9 mouse cellular contexts compared by ENCODE assay signal in the genomic region with DNA sequence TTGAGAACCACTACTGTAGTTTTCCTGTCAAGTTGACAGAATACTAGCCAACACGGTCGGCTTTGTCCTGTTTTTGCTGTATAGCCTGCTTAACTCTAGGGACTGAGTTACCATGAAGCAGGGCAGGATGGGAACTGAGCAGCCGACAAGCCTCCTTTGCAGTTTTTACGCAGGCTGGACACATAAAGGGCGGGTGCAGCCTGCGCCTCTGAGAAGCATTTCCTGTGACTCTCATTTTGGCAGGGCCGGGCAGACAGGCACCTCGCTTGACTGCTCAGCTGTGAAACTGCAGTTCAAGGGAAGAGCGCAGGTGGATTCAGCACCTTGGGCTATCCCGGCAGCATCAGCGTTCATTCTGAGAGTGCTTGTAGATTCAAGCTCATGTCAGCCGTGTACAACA. TPM values are rescaled to one million over a fixed set of nuclear protein-coding genes. Genes with fewer than 3 reads are reported as not detected.
DNase-seq lines count a peak whose midpoint lies in the region; ATAC-seq and TF ChIP-seq lines count a peak whose summit lies in the region.
"Had no signal": no experiment of that assay in that cellular context is flagged by ENCODE, and none has a peak within 500 bp of the region (broad histone marks: within the 10 kb centered on the region; RNA-seq: fewer than 3 reads in every experiment).

No protein-coding gene starts in this region.

- intact Hi-C loops in heart, postnatal 14 days (cut with DNase I), result no loop called here

- H3K36me3 ChIP-seq in ES-E14 (ENCODE audit: control insufficient read depth, insufficient read depth, low read length, poor library complexity, severe bottlenecking), result no peaks in the 10 kb centered on the region
- H3K36me3 ChIP-seq in forebrain, embryonic 12.5 days (replicated peaks), result no peaks in the 10 kb centered on the region
- H3K36me3 ChIP-seq: liver, embryonic 15.5 days had no signal

- DNase-seq in adrenal gland, postnatal 14 days, result peak; percentile 40
- DNase-seq in adrenal gland, adult 18-20 months (ENCODE audit: low spot score in 2 of 2), result no peak
- no peak for DNase-seq in ES-E14 (ENCODE audit: low read depth, low spot score)
- DNase-seq in heart, postnatal 14 days, result peak; percentile 57 to 58
- peak; percentile 74 for DNase-seq in lung, postnatal 25 days (ENCODE audit: low spot score)
- DNase-seq in thymus, postnatal 4 days, result peak; percentile 75
- DNase-seq in ovary, postnatal 14 days (ENCODE audit: low spot score), result no peak

- H3K9me3 ChIP-seq in ES-E14 (ENCODE audit: control insufficient read depth, insufficient read depth, low read depth, low read length), result no peaks in the 10 kb centered on the region
- H3K9me3 ChIP-seq in forebrain, embryonic 12.5 days, result no peaks in the 10 kb centered on the region
- H3K9me3 ChIP-seq: liver, embryonic 15.5 days had no signal

- H3K27ac ChIP-seq in ES-E14 (ENCODE audit: insufficient read depth, low read depth, low read length, poor library complexity, severe bottlenecking), result no peak overlapping the region
- no peak overlapping the region for H3K27ac ChIP-seq in forebrain, embryonic 12.5 days
- H3K27ac ChIP-seq: liver, embryonic 15.5 days had no signal

- 70% methylated on average over 12 of the region's 12 CpGs for WGBS in forebrain, embryonic 12.5 days

- H3K4me1 ChIP-seq in ES-E14 (ENCODE audit: control insufficient read depth in 2 of 2, insufficient read depth in 2 of 2, low read length in 2 of 2, poor library complexity in 1 of 2), result peaks cover 10 to 12% of the 10 kb centered on the region in 2 experiments
- 0 out of 2 replicates have a peak, but pooled peaks cover 2% of the 10 kb centered on the region for H3K4me1 ChIP-seq in forebrain, embryonic 12.5 days
- H3K4me1 ChIP-seq: liver, embryonic 15.5 days had no signal

- no peak for ATAC-seq in forebrain, embryonic 12.5 days (ENCODE audit: low FRiP score)

- H3K4me3 ChIP-seq in ES-E14 (ENCODE audit: insufficient read depth in 1 of 2, low read depth in 1 of 2, low read length in 2 of 2, poor library complexity in 1 of 2, severe bottlenecking in 1 of 2), result no peak overlapping the region
- H3K4me3 ChIP-seq in forebrain, embryonic 12.5 days (replicated peaks), result no peak overlapping the region
- H3K4me3 ChIP-seq: liver, embryonic 15.5 days had no signal

- H3K27me3 ChIP-seq in forebrain, embryonic 12.5 days, result no peaks in the 10 kb centered on the region
- H3K27me3 ChIP-seq: liver, embryonic 15.5 days had no signal

- in situ Hi-C loops in ES-E14 (cut with MboI; ENCODE audit: low sequenced_read_pairs in 2 of 2, unreplicated experiment in 2 of 2), result no loop called here

- no peak overlapping the region for H3K9ac ChIP-seq in ES-E14 (ENCODE audit: insufficient read depth, low read depth, low read length, poor library complexity, severe bottlenecking)
- no peak overlapping the region for H3K9ac ChIP-seq in forebrain, embryonic 12.5 days
- H3K9ac ChIP-seq: liver, embryonic 15.5 days had no signal

- no peak overlapping the region for H3K4me2 ChIP-seq in forebrain, embryonic 12.5 days
- H3K4me2 ChIP-seq: liver, embryonic 15.5 days had no signal

TF ChIP-seq in ES-E14, 5 proteins besides CTCF, POLR2A, EP300 and RAD21:
- TF ChIP-seq MAFK (IDR thresholded peaks at IDR 0.05; ENCODE audit: insufficient read depth, low read depth, low read length) (no peak), HCFC1 (IDR thresholded peaks at IDR 0.05; ENCODE audit: borderline replicate concordance, insufficient read depth, low read length) (no peak), CHD2 (IDR thresholded peaks at IDR 0.05; ENCODE audit: low read depth, low read length) (peak; percentile 89; the same call in 1 of the 2 replicates), ZC3H11A (IDR thresholded peaks at IDR 0.05; ENCODE audit: borderline replicate concordance, low read depth, low read length) (no peak), ZNF384 (IDR thresholded peaks at IDR 0.05; ENCODE audit: low read depth, low read length) (no peak)

RNA-seq across cellular contexts. Expression of a gene that starts 35.9 kb away (rescaled TPM):
- 129 and 137 TPM in 2 replicates for total RNA-seq in adrenal gland, postnatal 14 days (2021)
- total RNA-seq in adrenal gland, adult 18-20 months (2021), result 100 to 1,000 TPM; 191 to 192 TPM
- total RNA-seq in ES-E14 (2012; rRNA removed), result 29.0 and 35.7 TPM in 2 replicates
- total RNA-seq in heart, postnatal 14 days (2021), result 100 to 1,000 TPM; 110 to 116 TPM
- polyA plus RNA-seq in forebrain, embryonic 12.5 days (2016; fragmentation: Nextera tagmentation; extraction: Ambion mirVana), result 12.4 and 12.5 TPM in 2 replicates

Comparison
In these comparisons a context has a peak if more than half of its experiments do, and no peak if none do; other contexts are left out.
1. DNase-seq: peak in adrenal gland, postnatal 14 days (single experiment), heart, postnatal 14 days (2 of 2), lung, postnatal 25 days (single experiment) and thymus, postnatal 4 days (single experiment); none in adrenal gland, adult 18-20 months (0 of 2), ES-E14 (single experiment) and ovary, postnatal 14 days (single experiment).